Mouse (Mus musculus) urinary bladder, postnatal 4 days (tissue): ENCODE measurements around the gene Aqp8.
A peak's percentile ranks its signal among the peaks of the same experiment; 100 is the strongest.

Source experiments
- DNase-seq, 2 experiments: peaks; one replicate each; pipeline ENCODE4 v3.0.0; 2021 to 2022; ENCODE audit warnings: low spot score in 2 of 2

Gene Aqp8

DNA sequence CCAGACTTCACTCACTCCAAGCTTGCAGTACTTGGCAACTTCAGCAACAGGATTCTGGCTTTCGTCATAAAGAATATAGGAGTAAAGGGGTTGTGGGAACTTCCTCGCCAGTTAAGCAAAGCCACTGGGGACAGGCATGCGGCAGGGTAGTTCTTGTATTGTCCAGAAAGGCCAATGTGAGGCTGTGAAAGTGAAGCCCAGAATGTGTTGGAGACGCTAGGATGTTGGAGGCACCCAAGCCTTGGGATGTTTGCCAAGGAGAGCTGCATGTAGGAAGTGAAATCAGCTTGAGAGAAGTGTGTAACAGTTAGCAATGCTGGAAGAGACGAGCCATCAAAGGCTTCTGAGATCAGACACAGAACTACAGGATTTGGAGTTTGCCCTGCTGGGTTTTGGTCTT lies 25.6 kb downstream of the Aqp8 start:
- DNase-seq: no peak

DNA sequence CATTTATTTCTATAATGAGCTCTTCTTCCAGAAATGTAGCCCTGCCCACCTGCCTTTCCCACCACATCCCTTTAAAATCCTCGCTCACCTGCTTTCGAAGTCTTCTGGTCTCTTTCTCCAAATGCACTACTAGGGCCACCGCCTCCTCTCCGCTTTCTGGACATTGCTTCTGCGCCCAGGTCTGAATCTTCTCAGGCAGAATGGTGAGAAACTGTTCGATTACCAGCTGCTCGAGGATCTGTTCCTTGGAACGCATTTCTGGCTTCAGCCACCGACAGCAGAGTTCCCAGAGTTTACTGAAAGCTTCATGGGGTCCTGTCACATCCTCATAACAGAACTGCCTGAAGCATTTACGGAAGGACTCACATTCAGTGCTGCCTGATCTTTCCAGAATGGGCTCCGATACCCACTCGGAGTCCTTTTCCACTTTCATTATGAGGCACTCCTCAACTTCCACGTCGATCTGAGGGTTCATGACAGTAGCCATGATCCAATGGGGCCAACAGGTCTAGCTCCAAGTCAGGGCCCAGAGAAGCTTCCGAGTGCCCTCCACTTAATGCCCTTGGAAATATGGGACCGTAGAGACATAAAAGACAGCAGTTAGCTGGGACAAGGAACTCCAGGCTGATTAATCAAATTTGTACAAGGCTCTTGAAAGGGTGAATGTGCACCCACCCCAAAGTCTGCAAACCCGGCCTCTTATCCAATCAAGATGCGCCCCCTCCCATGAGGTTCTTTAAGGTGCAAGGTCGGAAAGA lies 37.6 kb downstream of the Aqp8 start:
- no peak for DNase-seq

DNA sequence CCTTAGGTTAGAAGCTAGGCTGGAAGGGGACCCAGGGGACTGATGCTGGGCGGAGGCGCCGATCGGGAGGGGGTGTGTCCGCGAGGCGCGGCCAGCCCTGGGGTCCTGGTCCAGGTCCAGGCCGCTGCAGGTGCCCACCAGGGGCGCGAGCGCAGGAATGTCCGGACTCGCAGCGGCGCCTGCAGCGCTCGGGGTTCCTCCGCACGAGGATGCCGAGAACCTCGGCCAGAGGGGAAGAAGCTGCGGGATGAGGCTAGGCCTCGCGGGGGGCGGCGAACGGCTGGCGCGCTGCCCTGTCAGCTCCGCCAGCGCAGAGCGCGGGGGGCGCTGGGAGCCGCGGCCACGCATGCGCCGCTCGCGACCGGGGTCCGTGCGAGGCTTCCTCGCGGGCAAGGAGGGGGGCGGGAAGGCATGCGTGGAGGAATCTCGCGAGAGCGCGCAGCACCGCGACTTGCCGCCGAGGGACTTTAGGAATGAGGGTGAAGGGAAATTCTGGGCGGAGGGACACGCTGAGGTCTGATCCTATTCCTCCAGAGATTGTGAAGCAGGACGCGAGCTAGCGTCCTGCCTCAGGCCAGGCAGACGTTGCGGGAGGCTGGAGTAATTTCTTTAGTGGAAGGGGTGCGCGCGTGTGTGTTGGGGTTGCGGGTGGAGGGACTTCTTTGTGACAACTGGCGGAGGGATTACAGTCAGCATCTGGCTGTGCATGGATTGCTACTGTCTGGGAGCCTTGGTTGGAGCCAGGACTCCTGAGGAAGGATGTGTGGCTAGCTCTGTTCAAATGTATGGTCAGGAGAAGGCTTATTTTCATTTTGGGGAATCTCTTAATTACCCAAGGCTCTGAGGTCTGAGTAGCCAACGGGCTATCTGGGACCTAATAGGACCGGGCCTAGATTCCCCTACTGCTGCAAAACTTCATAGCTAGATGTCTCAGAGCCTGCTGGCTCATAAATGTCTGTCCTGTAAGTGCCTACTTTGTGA lies 38.4 kb downstream of the Aqp8 start, which contains the start of gene Zkscan2:
Gene Zkscan2, minus strand, starts transcription at position 211 of the 981 bp plus-strand sequence.
- peak; percentile 71 to 79 for DNase-seq

DNA sequence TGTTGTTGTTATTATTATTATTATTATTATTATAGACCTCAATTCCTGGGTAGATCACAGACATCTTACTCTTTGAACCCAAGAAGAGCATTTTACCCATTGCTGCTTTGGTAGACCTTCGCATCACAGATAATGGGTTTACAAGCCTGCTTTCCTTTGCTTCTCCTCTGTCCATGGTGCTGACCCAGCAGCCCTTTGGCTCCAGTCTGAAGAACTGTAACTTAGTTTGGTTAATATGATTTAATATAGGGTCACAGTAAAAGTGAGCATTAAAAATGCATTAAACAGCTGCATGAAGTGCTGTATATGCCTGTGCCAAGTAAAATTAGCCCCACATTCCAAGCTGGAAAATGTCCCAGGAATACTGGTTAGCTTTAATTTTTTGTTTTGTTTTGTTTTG lies 41.3 kb downstream of the Aqp8 start:
- peak in 1 of 2 experiments; percentile 30 for DNase-seq

DNA sequence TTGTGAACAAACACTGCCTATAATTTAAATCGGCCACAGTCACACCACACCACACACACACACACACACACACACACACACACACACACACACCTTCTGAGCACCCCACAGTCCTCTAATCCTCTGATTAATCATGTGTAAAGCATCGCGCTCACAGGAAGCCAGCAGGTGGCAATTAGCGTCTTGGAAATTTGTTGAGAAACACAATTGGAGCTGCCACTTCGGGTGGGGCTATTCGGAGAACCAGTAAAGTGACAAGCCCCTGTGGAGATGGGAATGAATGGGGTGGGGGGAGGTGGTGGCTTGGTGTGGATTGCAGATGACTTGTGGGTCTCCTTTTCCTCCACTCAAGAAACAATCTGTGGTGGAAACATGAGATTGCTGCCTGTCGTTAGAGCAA lies 45.9 kb downstream of the Aqp8 start:
- no peak for DNase-seq
